Mouse (Mus musculus): ENCODE results near the gene Cherp.
A peak's percentile ranks its signal among the peaks of the same experiment; 100 is the strongest.

Gene Cherp

GRCm38 (mm10) chr8:72470684-72471083 lies 4.3 kb downstream of the Cherp start:
- no peak for DNase-seq (ENCODE audit: low spot score)

- no peak for DNase-seq (ENCODE audit: low spot score)
Measured at GRCm38 (mm10) chr8:72469984-72470383, 5.0 kb downstream of the Cherp start.

GRCm38 (mm10) chr8:72469243-72469642 lies 5.8 kb downstream of the Cherp start:
- no peak for DNase-seq (ENCODE audit: low spot score)

- no peak for DNase-seq (ENCODE audit: low spot score)
Measured at GRCm38 (mm10) chr8:72464211-72464610, 10.8 kb downstream of the Cherp start.

- DNase-seq (ENCODE audit: low spot score) = no peak
Measured at GRCm38 (mm10) chr8:72459881-72460533, 15.0 kb downstream of the Cherp start.

GRCm38 (mm10) chr8:72458457-72458856 lies 16.6 kb downstream of the Cherp start:
- no peak for DNase-seq (ENCODE audit: low spot score)

GRCm38 (mm10) chr8:72457806-72458205 lies 17.2 kb downstream of the Cherp start:
- no peak for DNase-seq (ENCODE audit: low spot score)

- DNase-seq (ENCODE audit: low spot score) = no peak
Measured at GRCm38 (mm10) chr8:72455317-72455716, 19.7 kb downstream of the Cherp start.

- DNase-seq (ENCODE audit: low spot score) = no peak
Measured at GRCm38 (mm10) chr8:72453904-72454303, 21.1 kb downstream of the Cherp start.

- DNase-seq (ENCODE audit: low spot score) = no peak
Measured at GRCm38 (mm10) chr8:72451516-72451915, 23.5 kb downstream of the Cherp start.

- DNase-seq (ENCODE audit: low spot score) = no peak
Measured at GRCm38 (mm10) chr8:72445071-72445470, 30.0 kb downstream of the Cherp start.

- DNase-seq (ENCODE audit: low spot score) = no peak
Measured at GRCm38 (mm10) chr8:72443994-72444350, 31.1 kb downstream of the Cherp start.

- DNase-seq (ENCODE audit: low spot score) = peak; percentile 94
Measured at GRCm38 (mm10) chr8:72443338-72443993, 31.6 kb downstream of the Cherp start, which contains the start of the genes Calr3 and 1700030K09Rik. Calr3 (minus strand) TSS chr8:72443870. 1700030K09Rik (plus strand) TSS chr8:72443880.

GRCm38 (mm10) chr8:72438248-72439015 lies 36.6 kb downstream of the Cherp start:
- DNase-seq (ENCODE audit: low spot score) = no peak

- DNase-seq (ENCODE audit: low spot score) = peak; percentile 61
Measured at GRCm38 (mm10) chr8:72434952-72435351, 40.1 kb downstream of the Cherp start.

GRCm38 (mm10) chr8:72429676-72430075 lies 45.4 kb downstream of the Cherp start:
- DNase-seq (ENCODE audit: low spot score) = peak; percentile 28

- DNase-seq (ENCODE audit: low spot score) = no peak
Measured at GRCm38 (mm10) chr8:72422926-72423325, 52.1 kb downstream of the Cherp start.

- DNase-seq (ENCODE audit: low spot score) = peak; percentile 98
Measured at GRCm38 (mm10) chr8:72421362-72422335, 53.4 kb downstream of the Cherp start, which contains the start of gene Eps15l1. Eps15l1 (minus strand) TSS chr8:72421460.

GRCm38 (mm10) chr8:72420571-72421361 lies 54.3 kb downstream of the Cherp start:
- DNase-seq (ENCODE audit: low spot score) = peak; percentile 36

GRCm38 (mm10) chr8:72418073-72418472 lies 57.0 kb downstream of the Cherp start:
- no peak for DNase-seq (ENCODE audit: low spot score)

GRCm38 (mm10) chr8:72415252-72415651 lies 59.8 kb downstream of the Cherp start:
- no peak for DNase-seq (ENCODE audit: low spot score)
